Mouse (Mus musculus) neural tube, embryonic 10.5 days (tissue): ENCODE measurements at regions not wholly inside any gene's neighbourhood (a gene's known extent, or its start where the extent isn't known, plus 50 kb on each side); places are given as distances from the start of the nearest gene placed in this dataset.

ENCODE experiments used
- DNase-seq: peaks from one replicate; pipeline ENCODE4 v3.0.0-alpha.2; 2017; ENCODE audit warnings: low spot score; ENCODE audit errors: extremely low spot score

DNA sequence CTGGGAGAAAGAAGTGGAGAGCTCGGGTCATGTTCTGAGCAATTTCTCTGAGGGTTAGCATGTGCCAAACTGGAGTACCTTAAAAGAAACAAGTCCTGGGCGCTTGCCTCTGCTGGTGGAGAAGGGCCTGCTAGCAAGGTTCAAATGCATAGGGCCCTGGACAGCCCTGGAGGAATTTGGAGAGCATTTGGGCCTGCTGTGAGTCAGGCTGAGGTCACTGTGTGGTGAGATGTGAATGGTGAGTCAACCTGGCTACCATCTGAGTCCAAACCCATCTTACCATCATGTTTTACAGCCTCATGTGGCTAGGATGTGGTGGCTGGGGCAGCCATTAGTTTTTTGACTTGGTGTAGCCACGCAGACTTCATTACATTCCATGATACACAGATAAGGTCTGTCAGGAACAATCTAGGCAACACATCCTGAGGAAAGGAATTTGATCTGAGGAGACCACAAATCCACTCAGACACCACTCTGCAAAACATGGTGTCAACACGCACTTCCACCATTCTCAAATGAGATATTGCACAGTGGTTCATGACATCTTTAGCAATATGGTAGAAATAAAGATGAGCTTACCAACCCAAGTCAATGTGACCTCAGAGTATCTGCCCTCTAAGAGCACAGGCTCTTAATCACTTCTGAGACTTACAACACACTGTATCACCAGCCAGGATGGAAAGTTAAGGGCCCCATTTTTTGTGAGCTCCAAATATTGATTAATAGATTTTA is 83.1 kb downstream of the Thbs2 start:
- no peak for DNase-seq

DNA sequence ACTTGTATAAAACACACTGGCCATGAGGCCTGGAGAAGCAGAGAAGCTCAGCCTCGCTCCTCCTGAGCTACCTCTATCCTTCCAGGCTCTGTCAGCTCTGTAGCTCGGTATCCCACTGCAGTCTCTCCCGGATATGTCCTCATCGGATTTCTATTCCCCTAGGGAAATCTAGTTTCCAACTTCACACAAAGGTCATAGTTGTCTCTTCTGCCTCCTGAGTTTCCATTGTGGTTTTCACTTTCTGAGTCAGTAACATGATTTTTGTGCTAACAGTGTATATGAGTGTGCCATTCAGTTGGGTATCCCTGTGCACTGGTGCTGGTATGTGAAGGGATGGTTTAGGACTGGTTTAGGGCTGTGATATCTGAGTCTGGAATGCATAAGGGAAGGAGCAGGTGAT is 85.2 kb downstream of the Thbs2 start:
- no peak for DNase-seq

- DNase-seq = no peak
Measured at GRCm38 (mm10) chr17:14606356-14606989, 87.6 kb downstream of the Thbs2 start.

DNA sequence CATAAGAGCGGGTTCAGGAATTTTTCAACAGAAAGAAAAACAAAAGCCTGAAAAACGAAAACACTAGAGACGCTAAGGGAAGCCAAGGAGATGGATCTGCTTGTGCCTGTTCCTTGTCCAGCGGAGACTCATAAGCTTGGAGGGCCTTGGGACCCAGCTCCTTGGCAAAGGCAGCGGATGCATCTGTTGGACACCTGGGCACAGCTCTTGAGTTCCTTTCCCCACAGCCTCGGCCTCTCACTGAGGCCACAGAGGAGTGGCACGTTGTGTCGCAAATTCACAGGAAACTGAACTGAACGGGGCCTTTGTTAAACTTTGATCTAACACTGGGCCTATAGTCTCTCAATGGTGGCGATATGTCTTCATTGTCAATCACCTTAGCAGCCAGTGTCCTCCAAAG is 94.4 kb downstream of the Thbs2 start:
- DNase-seq = no peak

GRCm38 (mm10) chr17:14596470-14596869 is 97.6 kb downstream of the Thbs2 start:
- DNase-seq = no peak

DNA sequence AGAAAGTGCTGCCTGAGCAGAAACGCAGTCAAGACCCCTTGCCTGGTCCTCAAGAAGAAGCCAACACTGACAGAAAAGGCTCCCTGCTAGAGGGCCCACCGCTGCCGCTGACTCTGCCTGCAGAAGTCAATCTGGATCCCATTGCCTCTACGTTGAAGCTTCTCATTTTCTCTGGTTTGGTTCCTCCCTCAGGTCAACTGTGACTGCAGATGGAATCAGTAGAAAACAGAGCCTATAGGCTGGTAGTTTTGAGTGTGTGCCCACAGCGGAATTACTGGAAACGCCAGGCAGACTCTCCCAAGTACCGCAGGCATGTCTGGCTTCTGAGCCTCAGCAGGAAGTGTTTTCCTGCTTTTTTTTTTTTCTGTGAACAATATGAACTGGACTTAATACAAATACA is 98.5 kb downstream of the Thbs2 start:
- DNase-seq = no peak

GRCm38 (mm10) chr17:14588086-14588817 is 105.8 kb downstream of the Thbs2 start:
- no peak for DNase-seq

DNA sequence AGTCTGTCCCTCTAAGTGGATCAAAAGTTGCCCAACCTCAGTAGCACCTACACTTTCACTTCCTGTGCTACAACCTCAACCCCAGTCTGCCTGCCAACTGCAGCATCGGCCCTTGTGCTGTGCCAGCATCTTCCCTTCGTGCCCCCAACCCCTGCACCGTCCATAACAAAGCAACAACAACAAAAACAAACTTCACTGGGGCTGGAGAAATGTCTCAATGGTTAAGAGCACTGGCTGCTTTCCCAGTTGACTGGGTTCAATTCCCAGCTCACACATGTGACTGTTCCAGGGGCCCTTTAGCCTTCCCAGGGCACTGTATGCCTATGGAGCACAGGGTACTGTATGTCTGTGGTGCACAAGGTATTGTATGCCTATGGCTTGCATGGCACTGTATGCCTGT is 114.4 kb downstream of the Thbs2 start:
- DNase-seq = no peak

DNA sequence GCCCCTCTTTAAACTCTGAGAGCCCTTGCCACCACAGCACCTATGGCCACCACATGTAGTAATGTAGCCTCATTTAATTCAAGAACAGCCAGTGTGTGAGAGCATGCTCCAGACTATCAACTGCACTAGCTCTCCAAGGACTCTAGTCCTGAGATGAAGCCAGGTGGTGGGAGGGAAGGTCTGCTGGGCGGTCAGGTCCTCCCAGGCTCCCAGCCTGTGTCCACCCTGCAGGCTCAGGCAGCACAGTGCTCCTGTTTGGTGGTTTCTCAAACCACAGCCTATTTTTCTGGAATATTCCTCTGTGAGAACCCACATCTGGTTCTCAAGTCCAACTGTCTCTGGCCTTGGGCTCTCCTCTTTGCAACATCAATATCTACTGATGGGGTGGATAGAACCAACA is 115.3 kb downstream of the Thbs2 start:
- DNase-seq = no peak

GRCm38 (mm10) chr17:14578194-14578593 is 115.8 kb downstream of the Thbs2 start:
- DNase-seq = no peak

DNA sequence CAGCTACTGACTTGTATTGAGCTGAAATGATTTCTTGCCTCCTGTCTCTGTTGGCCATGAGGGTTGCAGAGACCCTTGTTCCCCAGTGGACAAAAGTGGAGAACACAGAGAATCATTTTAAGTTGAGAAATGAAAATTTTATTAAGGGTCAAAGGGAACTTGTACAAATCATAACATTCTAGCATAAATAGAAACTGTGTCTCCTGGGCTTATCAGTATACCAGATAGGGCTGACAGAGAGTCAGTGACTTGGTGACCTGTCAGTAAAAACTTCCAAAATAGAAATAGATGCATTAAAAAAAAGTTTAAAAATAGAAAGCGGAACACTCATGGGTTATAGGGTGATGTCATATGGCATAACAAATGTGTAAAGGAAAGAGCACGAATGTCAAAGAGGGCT is 117.9 kb downstream of the Thbs2 start:
- DNase-seq = no peak

DNA sequence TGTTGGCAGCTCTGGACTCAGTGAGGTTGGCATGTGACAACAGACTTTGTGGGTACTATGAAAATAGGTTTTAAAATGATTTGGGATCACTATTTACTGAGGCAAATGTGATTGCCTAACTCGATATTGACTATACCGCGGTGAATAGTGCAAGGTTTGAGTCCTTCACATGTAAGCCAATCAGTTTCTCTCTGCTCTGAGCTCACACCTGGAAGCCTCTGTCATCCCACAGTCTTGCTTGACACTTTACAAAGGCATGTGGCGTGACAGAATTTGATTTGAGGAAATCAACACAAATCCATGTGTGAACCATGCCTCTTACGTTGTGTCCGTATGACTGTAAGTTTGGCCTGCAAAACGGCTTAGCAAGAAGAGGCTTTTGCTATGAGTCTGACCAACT is 122.9 kb downstream of the Thbs2 start:
- DNase-seq = no peak

GRCm38 (mm10) chr17:14570266-14570775 is 123.7 kb downstream of the Thbs2 start:
- no peak for DNase-seq

DNA sequence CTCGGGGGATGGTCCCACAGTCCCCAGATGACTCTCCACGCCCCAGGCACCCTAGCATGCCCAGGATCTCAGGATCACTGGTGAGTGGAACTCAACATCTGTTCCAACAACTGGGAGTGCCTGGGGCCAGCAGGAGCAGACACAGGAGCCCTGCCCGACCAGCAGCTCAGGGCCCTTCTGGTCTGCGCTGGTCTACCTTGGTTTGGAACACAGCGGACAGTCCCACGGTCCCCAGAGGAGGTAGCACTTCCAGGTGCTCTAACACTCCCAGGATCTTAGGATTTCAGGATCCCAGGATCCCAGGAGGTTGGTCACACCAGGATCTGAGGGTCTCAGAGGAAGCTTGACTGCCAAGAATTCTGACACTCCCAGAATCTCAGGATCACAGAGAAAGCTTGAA is 131.8 kb downstream of the Thbs2 start:
- DNase-seq = no peak

- no peak for DNase-seq
Measured at GRCm38 (mm10) chr17:14557214-14557613, 136.8 kb downstream of the Thbs2 start.

GRCm38 (mm10) chr17:14553195-14553594 is 140.8 kb downstream of the Thbs2 start:
- DNase-seq = no peak

DNA sequence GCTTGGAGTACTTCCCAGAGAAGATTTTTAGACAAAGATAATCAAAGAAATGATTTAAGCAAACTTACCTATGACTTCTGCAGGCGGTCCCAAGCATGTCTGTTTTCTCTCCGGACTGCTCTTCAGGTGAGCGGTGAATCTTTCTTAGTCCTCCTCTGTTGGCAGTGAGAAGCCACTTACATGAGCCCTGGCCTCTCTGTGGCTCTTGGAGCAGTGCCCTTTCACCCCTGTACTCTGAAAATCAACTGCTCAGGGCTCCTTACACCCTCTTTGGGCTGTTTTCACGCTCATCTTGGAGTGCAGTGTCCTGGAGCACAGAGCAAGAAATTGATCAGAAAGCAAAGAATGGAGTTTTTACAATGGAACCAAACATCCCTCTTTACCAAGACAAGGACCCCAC is 142.0 kb downstream of the Thbs2 start:
- DNase-seq = no peak

GRCm38 (mm10) chr17:14551610-14552009 is 142.4 kb downstream of the Thbs2 start:
- DNase-seq = no peak

DNA sequence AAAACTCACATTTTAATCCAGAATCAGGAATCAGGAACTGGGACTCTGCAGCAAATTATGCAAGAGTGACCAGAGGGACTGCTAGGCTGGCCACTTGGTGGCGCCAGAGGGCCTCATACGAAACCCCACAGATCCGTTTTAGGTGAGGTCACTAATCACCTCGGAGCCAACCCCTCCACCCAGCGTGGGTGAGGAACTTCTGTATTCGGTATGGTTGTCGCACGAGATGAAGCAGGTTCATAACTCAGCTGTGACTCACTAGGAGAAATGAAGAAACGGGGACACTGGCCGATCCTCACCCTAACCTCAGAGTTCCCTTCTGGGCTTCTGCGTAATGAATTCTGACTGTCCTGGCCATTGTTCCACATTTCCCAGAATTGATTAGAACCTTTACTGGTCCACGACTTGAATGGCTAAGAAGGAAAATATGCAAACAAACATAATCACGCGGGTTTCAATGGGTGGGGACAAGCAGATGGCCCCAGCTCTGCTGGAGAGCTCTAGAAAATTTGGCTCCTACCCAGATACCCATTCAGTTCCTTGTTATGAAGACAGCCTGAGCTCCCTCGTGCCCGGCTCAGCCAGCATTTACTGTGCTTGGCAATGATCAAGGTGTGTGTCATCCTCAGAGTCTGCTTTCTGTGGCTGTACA is 148.1 kb downstream of the Thbs2 start:
- peak; percentile 70 for DNase-seq

DNA sequence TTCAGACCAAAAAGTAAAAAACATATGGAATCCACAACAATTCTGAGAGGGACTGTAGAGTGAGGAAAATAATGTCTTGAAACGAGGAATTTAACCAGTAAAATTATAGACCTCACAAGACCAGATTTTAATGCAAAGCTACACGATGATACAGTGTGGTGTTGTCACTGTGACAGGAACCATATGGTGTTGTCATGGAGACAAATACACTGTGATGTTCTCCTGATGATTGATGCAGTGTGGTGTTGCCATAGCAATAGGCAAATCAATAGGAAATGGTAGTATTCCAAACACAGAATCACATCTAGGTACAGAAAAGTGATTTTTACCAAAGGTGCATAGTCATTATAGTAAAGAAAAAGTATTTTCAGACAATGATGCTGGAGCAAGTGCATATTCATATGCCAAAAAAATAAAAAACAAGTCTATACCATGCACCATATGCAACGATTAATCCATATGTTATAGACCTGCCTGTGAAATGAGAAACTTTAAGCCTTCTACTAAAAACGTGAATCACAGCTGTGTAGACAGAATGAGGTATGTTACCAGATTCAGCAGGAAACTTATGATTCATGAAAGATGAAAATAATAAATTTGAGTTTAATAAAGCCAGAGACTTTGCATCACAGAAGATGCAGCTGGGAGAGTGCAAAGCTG is 149.6 kb downstream of the Thbs2 start:
- DNase-seq = no peak

DNA sequence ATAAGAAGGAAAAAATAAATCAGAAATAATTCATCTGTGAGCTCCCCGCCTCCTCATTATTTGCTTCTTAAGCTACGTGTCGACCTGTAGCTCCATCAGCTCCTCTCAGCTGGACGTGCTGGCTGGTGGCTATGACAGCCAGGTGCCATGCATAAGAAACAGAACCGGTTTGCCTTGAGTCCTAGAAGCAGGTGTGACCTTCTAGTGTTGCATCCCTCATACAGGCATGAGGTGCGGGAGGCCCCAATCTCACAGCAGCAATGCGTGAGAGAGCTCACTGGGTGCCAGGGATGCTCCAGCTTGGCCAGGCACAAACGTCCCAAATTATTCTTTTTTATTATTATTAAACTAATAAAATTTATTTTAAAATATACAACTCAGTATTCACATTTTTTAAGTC is 153.0 kb downstream of the Thbs2 start:
- DNase-seq = no peak
